Mouse (Mus musculus): ENCODE data around the gene Tpx2.

GRCm38 (mm10) chr2:152862638-152863037 is 14.9 kb downstream of the Tpx2 start:
- no peak for TF ChIP-seq CTCF (IDR thresholded peaks at IDR 0.05; ENCODE audit: borderline replicate concordance, insufficient read depth, low read depth, low read length)
- TF ChIP-seq POLR2A (IDR thresholded peaks at IDR 0.05; ENCODE audit: borderline replicate concordance, insufficient read depth, low read length), result no peak

Measured in cerebellum, adult 2 months (tissue).